Mouse (Mus musculus) midbrain, embryonic 16.5 days (tissue): ENCODE data around the gene Mtmr11. TPM values are rescaled to one million over a fixed set of nuclear protein-coding genes. Genes with fewer than 3 reads are reported as not detected.

Source experiments
- ATAC-seq: fragments of 200-750 bp; cut with Nextera tagmentation; 2 replicates; pipeline ENCODE4 v1.8.0; 2017; ENCODE audit warnings: moderate TSS enrichment
- H3K27ac ChIP-seq: fragments of 300-500 bp; sonication (generic); 2 replicates; pipeline ENCODE4 v1.5.1; 2014; ENCODE audit warnings: mild to moderate bottlenecking, low read length, mixed read lengths
- H3K27me3 ChIP-seq: fragments of 300-500 bp; sonication (generic); 2 replicates; pipeline ENCODE4 v1.6.1; 2014; ENCODE audit warnings: low read depth, low read length, mixed read lengths; ENCODE audit not compliant: control insufficient read depth, insufficient read depth
- H3K36me3 ChIP-seq: fragments of 300-500 bp; sonication (generic); 2 replicates; pipeline ENCODE4 v1.6.1; 2014; ENCODE audit warnings: mild to moderate bottlenecking, low read length, moderate library complexity, mixed read lengths; ENCODE audit not compliant: control insufficient read depth, insufficient read depth
- H3K4me1 ChIP-seq: fragments of 300-500 bp; sonication (generic); 2 replicates; pipeline ENCODE4 v1.6.1; 2014; ENCODE audit warnings: mild to moderate bottlenecking, low read length, mixed read lengths; ENCODE audit not compliant: control insufficient read depth, insufficient read depth
- H3K4me2 ChIP-seq: fragments of 300-500 bp; sonication (generic); 2 replicates; pipeline ENCODE4 v1.6.1; 2014; ENCODE audit warnings: mild to moderate bottlenecking, low read length, mixed read lengths
- H3K4me3 ChIP-seq: fragments of 300-500 bp; sonication (generic); 2 replicates; pipeline ENCODE4 v1.5.1; 2014; ENCODE audit warnings: low read depth, mild to moderate bottlenecking, low read length, moderate library complexity, mixed read lengths
- H3K9ac ChIP-seq: fragments of 300-500 bp; sonication (generic); 2 replicates; pipeline ENCODE4 v1.6.1; 2014; ENCODE audit warnings: low read depth, low read length, mixed read lengths
- H3K9me3 ChIP-seq: fragments of 300-500 bp; sonication (generic); replicated peaks from 2 replicates; pipeline ENCODE4 v1.6.1; 2014; ENCODE audit warnings: mild to moderate bottlenecking, low read length, mixed read lengths; ENCODE audit not compliant: control insufficient read depth, poor library complexity, severe bottlenecking
- WGBS: fragments of 180-500 bp; shearing (Covaris S2); extraction: QIAGEN DNeasy Blood & Tissue Kit; methylation state at CpG from one replicate; pipeline ENCODE4 v1.1.7; 2014; 5-methylcytosine and 5-hydroxymethylcytosine counted together
- polyA plus RNA-seq: library from polyadenylated mRNA; unstranded; fragments of >200 nt; fragmentation: Nextera tagmentation; extraction: Ambion mirVana; gene quantifications from 2 replicates; pipeline ENCODE4 v1.2.1, GENCODE M21; 2015

Gene Mtmr11
- polyA plus RNA-seq, 1 experiment from 2014 or later, result 15.1 TPM

DNA sequence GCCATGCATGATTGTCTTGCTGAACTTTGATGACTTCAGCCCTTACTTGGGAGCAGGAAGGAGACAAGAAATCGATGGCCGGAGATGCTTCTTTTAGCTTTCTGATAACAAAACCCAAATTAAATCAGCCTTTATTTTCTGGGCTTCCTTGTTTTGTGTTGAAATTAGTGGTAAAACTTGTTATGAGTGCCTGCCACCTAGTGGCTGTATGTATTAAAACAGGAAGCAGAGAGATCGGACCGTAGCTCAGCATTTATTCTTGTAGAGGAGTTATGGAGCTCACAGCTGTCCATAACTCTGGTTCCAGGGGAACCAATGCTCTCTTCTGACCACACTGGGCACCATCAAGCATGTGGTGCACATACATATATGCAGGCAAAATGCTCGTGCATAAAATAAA lies 13.9 kb upstream of the Mtmr11 start:
- Histone ChIP-seq H3K9ac (no peak overlapping the region), H3K4me3 (no peak overlapping the region), H3K4me1 (0 out of 2 replicates have a peak, but pooled peaks cover 2% of the 10 kb centered on the region), H3K27ac (peak overlapping the region; percentile 26; the same call in 1 of the 2 replicates), H3K36me3 (peaks cover 16% of the 10 kb centered on the region), H3K4me2 (no peak overlapping the region), H3K27me3 (no peaks in the 10 kb centered on the region), H3K9me3 (no peaks in the 10 kb centered on the region)
- ATAC-seq, result no peak
- WGBS, result 20% methylated on average over 5 of the region's 5 CpGs

DNA sequence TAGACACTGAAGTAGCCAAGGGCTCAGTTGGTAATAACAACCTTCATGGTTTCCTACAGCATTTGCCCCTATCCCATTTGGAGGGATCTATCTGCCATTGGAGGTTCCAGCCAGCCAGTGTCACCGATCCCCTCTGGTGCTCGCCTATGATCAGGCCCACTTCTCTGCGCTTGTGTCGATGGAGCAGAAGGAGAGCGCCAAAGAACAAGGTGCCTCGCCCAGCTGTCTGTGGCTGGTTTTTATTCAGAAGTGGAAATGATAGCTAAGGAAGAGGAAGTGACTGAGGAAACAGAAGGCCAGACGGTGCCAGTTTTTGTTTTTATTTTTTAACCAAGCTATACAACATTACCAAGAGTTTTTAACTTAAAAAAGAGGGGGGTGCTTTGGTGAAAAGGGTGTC lies 10.0 kb upstream of the Mtmr11 start:
- WGBS, result 89% methylated on average over 7 of the region's 7 CpGs
- Histone ChIP-seq H3K4me1 (0 out of 2 replicates have a peak, but pooled peaks cover 2% of the 10 kb centered on the region), H3K4me3 (no peak overlapping the region), H3K4me2 (no peak overlapping the region), H3K9ac (no peak overlapping the region), H3K9me3 (no peaks in the 10 kb centered on the region), H3K36me3 (peaks cover 17% of the 10 kb centered on the region; the same call in 1 of the 2 replicates), H3K27ac (no peak overlapping the region), H3K27me3 (no peaks in the 10 kb centered on the region)
- ATAC-seq, result no peak

DNA sequence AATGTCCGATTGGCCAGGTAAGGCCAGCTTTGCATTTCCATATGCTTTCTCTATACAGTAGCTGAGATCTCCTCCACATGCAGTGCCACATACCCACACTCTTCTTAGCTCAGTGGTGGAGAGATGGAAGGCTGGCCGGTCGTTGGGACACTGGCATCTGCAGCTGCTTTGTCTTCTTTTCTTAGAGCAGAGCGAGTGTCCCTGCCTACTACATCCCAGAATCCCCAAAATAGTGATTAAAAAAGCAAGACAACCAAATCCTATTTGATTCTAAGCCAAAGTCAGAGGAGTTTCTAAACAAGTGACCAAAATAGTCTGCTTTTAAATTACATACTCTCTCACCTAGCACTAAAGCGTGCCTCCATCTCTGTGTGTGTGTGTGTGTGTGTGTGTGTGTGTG lies 9.2 kb upstream of the Mtmr11 start:
- no peaks in the 10 kb centered on the region for H3K9me3 ChIP-seq
- ATAC-seq, result no peak
- H3K27ac ChIP-seq, result no peak overlapping the region
- H3K9ac ChIP-seq, result no peak overlapping the region
- H3K4me3 ChIP-seq, result no peak overlapping the region
- WGBS, result 86% methylated on average over 5 of the region's 5 CpGs
- H3K4me2 ChIP-seq, result no peak overlapping the region
- H3K27me3 ChIP-seq, result no peaks in the 10 kb centered on the region
- 0 out of 2 replicates have a peak, but pooled peaks cover 2% of the 10 kb centered on the region for H3K4me1 ChIP-seq
- H3K36me3 ChIP-seq, result peaks cover 17% of the 10 kb centered on the region; the same call in 1 of the 2 replicates

DNA sequence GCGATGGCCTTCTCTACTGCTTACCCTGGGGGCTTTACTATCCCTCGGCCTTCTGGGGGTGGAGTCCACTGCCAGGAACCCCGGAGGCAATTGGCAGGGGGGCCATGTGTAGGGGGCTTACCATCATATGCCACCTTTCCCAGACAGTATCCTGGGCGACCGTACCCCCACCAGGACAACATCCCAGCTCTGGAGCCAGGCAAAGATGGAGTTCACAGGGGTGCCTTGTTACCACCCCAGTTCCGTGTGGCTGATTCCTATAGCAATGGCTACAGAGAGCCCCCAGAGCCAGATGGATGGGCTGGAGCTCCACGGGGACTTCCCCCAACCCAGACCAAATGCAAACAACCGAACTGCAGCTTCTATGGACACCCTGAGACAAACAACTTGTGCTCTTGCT lies 6.3 kb upstream of the Mtmr11 start:
- no peak for ATAC-seq
- H3K36me3 ChIP-seq, result peaks cover 17% of the 10 kb centered on the region; the same call in 1 of the 2 replicates
- no peak overlapping the region for H3K4me3 ChIP-seq
- 80% methylated on average over 8 of the region's 8 CpGs for WGBS
- H3K4me2 ChIP-seq, result no peak overlapping the region
- no peak overlapping the region for H3K27ac ChIP-seq
- H3K27me3 ChIP-seq, result no peaks in the 10 kb centered on the region
- no peak overlapping the region for H3K9ac ChIP-seq
- no peaks in the 10 kb centered on the region for H3K9me3 ChIP-seq
- H3K4me1 ChIP-seq, result peaks cover 2% of the 10 kb centered on the region

DNA sequence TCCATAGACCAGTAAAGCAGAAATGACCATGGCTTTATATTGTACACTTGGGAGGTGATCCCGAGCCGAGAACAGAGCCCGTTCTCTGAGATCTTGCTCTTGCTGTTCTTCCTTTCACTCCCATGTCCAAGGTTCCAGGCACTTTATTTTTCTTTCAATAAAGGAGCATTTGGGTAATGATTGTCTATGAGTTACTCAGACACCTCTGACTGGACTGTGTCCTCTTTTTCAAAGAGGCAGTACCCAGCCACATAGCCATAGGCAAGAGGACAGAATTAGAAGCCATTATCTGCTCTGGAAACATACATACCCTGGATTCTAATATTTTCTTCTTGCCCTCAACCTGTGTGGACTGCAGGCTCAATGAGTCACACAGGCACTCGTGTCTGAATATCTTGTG lies 2.0 kb upstream of the Mtmr11 start:
- no peak overlapping the region for H3K4me3 ChIP-seq
- no peak for ATAC-seq
- no peak overlapping the region for H3K27ac ChIP-seq
- no peak overlapping the region for H3K4me2 ChIP-seq
- WGBS, result 77% methylated on average over 4 of the region's 4 CpGs
- H3K9me3 ChIP-seq, result no peaks in the 10 kb centered on the region
- peaks cover 8% of the 10 kb centered on the region; the same call in 1 of the 2 replicates for H3K36me3 ChIP-seq
- H3K9ac ChIP-seq, result no peak overlapping the region
- H3K4me1 ChIP-seq, result peaks cover 16% of the 10 kb centered on the region
- H3K27me3 ChIP-seq, result no peaks in the 10 kb centered on the region

DNA sequence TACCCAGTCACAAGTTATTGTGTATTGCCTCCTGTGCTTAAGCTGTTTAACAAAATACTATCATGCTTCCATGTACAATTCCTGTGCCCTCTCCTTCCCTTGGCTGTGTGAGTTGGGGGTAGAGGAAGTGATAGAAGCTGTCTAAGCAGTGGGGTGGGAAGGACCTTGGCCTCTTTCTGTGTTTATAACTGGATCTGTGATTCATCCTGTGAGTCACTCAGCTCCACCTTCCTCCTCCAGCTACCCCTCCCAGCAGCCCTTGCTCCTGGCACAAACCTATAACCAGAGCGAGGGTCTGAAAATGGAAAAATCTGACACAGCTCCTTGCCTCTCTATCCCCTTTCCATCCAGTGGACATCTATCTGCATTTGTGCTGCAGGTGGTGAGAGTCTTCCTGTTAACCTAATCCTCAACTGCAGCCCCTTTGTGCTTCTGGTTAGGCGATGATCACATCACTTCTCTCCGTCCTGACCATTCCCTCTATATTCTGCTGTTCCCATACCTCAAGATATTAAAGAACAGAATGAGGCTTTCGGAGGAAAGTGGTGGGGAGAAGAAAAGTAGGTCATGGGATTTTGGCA lies 1.5 kb upstream of the Mtmr11 start:
- H3K9me3 ChIP-seq, result no peaks in the 10 kb centered on the region
- WGBS, result 58% methylated on average over 4 of the region's 4 CpGs
- no peak overlapping the region for H3K27ac ChIP-seq
- no peak overlapping the region for H3K9ac ChIP-seq
- H3K36me3 ChIP-seq, result peaks cover 7% of the 10 kb centered on the region; the same call in 1 of the 2 replicates
- no peak overlapping the region for H3K4me3 ChIP-seq
- no peak for ATAC-seq
- peak overlapping the region; percentile 89 for H3K4me2 ChIP-seq
- H3K4me1 ChIP-seq, result peaks cover 16% of the 10 kb centered on the region
- H3K27me3 ChIP-seq, result no peaks in the 10 kb centered on the region

DNA sequence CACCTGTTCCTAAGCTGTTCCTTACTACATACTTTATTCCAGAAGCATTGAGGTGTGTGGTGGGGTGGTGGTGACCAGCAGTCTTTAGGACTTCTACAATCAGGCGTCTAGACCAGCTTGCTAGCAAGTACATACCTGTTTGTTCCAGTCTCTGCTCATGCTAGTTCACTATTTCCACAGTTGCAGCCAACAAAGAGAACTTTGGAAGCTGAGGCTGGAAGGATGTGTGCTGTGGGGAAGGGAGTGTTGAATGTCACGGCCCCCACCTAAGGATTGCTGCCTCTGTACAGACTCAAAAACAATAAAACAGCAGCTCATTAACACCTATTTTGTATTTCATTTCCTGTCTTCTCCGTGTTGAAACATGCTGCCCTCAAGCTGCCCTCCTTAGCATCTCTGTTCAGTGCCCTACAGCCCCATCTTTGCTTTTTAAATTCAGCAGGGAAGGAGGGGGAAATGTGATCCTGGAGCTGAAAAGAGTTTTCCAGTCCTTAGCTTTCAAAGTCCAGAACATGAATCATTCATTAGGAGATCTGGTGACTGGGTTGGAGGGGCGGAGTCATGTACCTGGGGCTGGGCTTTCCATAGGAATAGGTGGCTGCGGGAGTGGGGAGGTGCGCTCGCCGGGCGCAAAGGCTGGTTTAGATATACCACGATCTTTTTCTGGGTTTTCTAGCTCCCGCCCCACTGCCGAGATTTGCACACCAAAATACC lies 844 bp upstream of the Mtmr11 start:
- Histone ChIP-seq H3K4me2 (peak overlapping the region; percentile 89), H3K27ac (peak overlapping the region; percentile 72), H3K9ac (peak overlapping the region; percentile 66), H3K9me3 (no peaks in the 10 kb centered on the region), H3K27me3 (no peaks in the 10 kb centered on the region), H3K4me1 (peaks cover 16% of the 10 kb centered on the region), H3K4me3 (peak overlapping the region; percentile 41), H3K36me3 (0 out of 2 replicates have a peak, but pooled peaks cover under 1% of the 10 kb centered on the region)
- ATAC-seq, result peak; percentile 85
- 1% methylated on average over 12 of the region's 12 CpGs for WGBS

DNA sequence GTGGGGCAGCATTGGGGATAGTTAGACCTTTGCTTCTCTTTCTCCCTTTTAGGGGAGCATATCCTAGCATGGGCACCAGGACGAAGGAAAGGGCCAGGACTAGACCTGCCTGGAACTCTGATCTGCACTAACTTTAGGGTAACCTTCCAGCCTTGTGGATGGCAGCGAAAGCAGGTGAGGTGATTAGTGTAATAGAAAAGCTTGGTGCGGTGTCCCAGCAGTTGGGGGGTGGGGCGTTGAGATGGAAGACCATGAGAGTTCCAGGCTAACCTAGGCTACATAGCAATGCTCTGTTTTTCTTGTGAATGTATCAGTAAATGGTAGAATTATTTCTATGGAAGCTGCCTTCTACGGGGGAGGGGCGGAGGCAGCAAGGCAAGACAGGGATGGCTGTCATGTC lies 1.2 kb downstream of the Mtmr11 start:
- Histone ChIP-seq H3K4me3 (no peak overlapping the region), H3K27me3 (no peaks in the 10 kb centered on the region), H3K9ac (no peak overlapping the region), H3K4me2 (peak overlapping the region; percentile 89; the same call in 1 of the 2 replicates), H3K36me3 (no peaks in the 10 kb centered on the region), H3K9me3 (no peaks in the 10 kb centered on the region), H3K27ac (no peak overlapping the region), H3K4me1 (peaks cover 16% of the 10 kb centered on the region)
- ATAC-seq, result no peak
- WGBS, result 88% methylated on average over 6 of the region's 6 CpGs

DNA sequence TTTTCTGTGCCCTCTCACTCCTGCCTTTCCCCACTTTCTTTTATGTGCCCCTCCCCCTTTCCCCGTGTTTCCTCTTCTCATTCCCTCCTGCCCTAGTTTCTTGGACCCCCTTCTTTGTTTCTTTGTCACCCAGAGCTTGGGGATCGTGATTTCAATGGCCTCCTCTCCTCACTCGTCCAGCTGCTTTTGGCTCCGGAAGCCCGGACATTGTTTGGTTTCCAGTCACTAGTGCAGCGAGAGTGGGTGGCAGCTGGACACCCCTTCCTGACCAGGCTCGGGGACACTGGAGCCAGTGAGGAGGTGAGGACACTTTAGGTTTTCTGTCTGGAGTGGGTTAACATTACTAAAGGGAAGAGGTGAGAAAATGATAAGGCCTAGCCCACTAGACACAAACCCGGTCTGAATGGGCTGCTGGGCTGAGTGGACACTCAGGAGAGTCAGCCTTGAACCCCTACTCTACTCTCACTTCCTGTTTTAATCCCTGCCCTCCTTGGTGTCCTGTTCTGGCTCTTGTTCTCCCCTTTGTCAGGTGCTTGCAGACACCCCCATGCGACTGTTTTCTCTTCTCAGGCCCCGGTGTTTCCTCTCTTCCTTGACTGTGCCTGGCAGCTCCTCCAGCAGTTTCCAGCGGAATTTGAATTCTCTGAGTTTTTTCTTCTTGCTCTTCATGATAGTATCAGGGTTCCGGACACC lies 6.8 kb downstream of the Mtmr11 start:
- 65% methylated on average over 12 of the region's 12 CpGs for WGBS
- no peak overlapping the region for H3K9ac ChIP-seq
- H3K36me3 ChIP-seq, result no peaks in the 10 kb centered on the region
- no peaks in the 10 kb centered on the region for H3K27me3 ChIP-seq
- H3K9me3 ChIP-seq, result no peaks in the 10 kb centered on the region
- H3K4me2 ChIP-seq, result no peak overlapping the region
- no peak overlapping the region for H3K27ac ChIP-seq
- peaks cover 18% of the 10 kb centered on the region for H3K4me1 ChIP-seq
- no peak overlapping the region for H3K4me3 ChIP-seq
- no peak for ATAC-seq
